Comparison of ENCODE assay signal across 12 mouse cellular contexts in genomic region chr12:98409580-98409979, GRCm38 (mm10).
DNase-seq lines count a peak whose midpoint lies in the region; TF ChIP-seq lines count a peak whose summit lies in the region.
"Had no signal": no experiment of that assay in that cellular context is flagged by ENCODE, and none has a peak within 500 bp of the region (broad histone marks: within the 10 kb centered on the region; RNA-seq: fewer than 3 reads in every experiment).

No protein-coding gene starts in this region.

- no peak overlapping the region for H3K4me3 ChIP-seq in left cerebral cortex, adult 2 months
- H3K4me3 ChIP-seq: liver, embryonic 13.5 days; megakaryocyte, embryonic 14.5 days had no signal

- peak; percentile 47 for TF ChIP-seq CTCF in left cerebral cortex, adult 2 months (IDR thresholded peaks at IDR 0.05)

- H3K27ac ChIP-seq in left cerebral cortex, adult 2 months: no peak overlapping the region
- H3K27ac ChIP-seq: liver, embryonic 13.5 days had no signal

- intact Hi-C loops in left cerebral cortex, adult 2 months (cut with DNase I): no loop called here
- intact Hi-C loops in left cerebral cortex, postnatal 14 days (cut with DNase I): no loop called here

- peak; percentile 55 for DNase-seq in cerebellum, adult 9-10 months
- no peak for DNase-seq in cerebellum, postnatal 4 days (ENCODE audit: low spot score in 2 of 2)
- peak in 1 of 2 experiments; percentile 15 for DNase-seq in left cerebral cortex, adult 2 months (ENCODE audit: extremely low spot score in 1 of 2, low spot score in 2 of 2)
- DNase-seq in left cerebral cortex, adult 8-10 months (ENCODE audit: low spot score in 2 of 2): no peak
- peak; percentile 70 for DNase-seq in brain, adult 2 months (ENCODE audit: low read depth, low spot score)
- DNase-seq in left cerebral cortex, postnatal 14 days (ENCODE audit: low spot score in 2 of 2): peak; percentile 12 to 72
- DNase-seq in kidney, postnatal 25 days: no peak
- no peak for DNase-seq in kidney, adult 11 months
- DNase-seq: adrenal gland, postnatal 14 days; gastrocnemius, postnatal 25 days; liver, embryonic 13.5 days had no signal

Comparison
In these comparisons a context has a peak if more than half of its experiments do, and no peak if none do; other contexts are left out.
1. DNase-seq: peak in cerebellum, adult 9-10 months (single experiment), brain, adult 2 months (single experiment) and left cerebral cortex, postnatal 14 days (2 of 2); none in cerebellum, postnatal 4 days (0 of 2), left cerebral cortex, adult 8-10 months (0 of 2), kidney, postnatal 25 days (0 of 2) and kidney, adult 11 months (single experiment).